Mouse (Mus musculus) small intestine, adult 2 months (tissue): ENCODE results near the gene Tmem182.

Experiments
- CTCF ChIP-seq: fragments of 200-500 bp; IDR thresholded peaks from 2 replicates; pipeline ENCODE4 v1.5.1; 2012; ENCODE audit warnings: low read depth, mild to moderate bottlenecking, control low read depth, inconsistent platforms, low read length, moderate library complexity, mixed read lengths; ENCODE audit not compliant: insufficient replicate concordance, insufficient read length; ENCODE audit errors: extremely low read depth
- POLR2A ChIP-seq: fragments of 200-500 bp; IDR thresholded peaks from 2 replicates; pipeline ENCODE4 v1.6.1; 2012; ENCODE audit warnings: low read depth, mild to moderate bottlenecking, control low read depth, inconsistent platforms, low read length, moderate library complexity

DNA sequence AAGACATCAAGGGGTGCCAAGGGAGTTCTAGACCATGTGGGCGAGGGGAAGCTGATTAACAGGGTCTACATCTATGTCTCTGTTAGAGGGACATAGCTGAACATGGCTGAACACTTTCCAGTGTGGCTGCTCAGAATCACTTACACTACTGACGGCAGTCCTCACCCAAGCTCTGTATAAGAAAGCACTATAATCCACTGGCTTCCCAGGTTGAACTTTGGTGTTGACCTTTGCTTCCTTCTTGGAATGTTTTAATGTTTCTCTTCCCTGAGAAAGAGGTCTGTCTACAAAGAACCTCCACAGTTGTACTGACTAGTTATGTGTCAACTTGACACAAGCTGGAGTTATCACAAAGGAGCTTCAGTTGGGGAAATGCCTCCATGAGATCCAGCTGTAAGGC is 29.3 kb upstream of the Tmem182 start:
- TF ChIP-seq CTCF (no peak), POLR2A (no peak)
